Mouse (Mus musculus) embryonic facial prominence, embryonic 12.5 days (tissue): ENCODE measurements around the gene Cxcl12. TPM values are rescaled to one million over a fixed set of nuclear protein-coding genes. Genes with fewer than 3 reads are reported as not detected.

Source experiments
- ATAC-seq: fragments of 200-750 bp; cut with Nextera tagmentation; 2 replicates; pipeline ENCODE4 v1.8.0; 2017; ENCODE audit not compliant: insufficient number of reproducible peaks, insufficient read depth, low FRiP score, low TSS enrichment
- H3K27ac ChIP-seq: fragments of 300-500 bp; sonication (generic); 2 replicates; pipeline ENCODE4 v1.5.1; 2016; ENCODE audit warnings: mild to moderate bottlenecking
- H3K27me3 ChIP-seq: fragments of 300-500 bp; sonication (generic); 2 replicates; pipeline ENCODE4 v1.6.1; 2016; ENCODE audit warnings: mild to moderate bottlenecking, moderate library complexity
- H3K36me3 ChIP-seq: fragments of 300-500 bp; sonication (generic); 2 replicates; pipeline ENCODE4 v1.6.1; 2016; ENCODE audit warnings: mild to moderate bottlenecking
- H3K4me1 ChIP-seq: fragments of 300-500 bp; sonication (generic); 2 replicates; pipeline ENCODE4 v1.6.1; 2016
- H3K4me2 ChIP-seq: fragments of 300-500 bp; sonication (generic); replicated peaks from 2 replicates; pipeline ENCODE4 v1.6.1; 2016; ENCODE audit warnings: mild to moderate bottlenecking, moderate library complexity
- H3K4me3 ChIP-seq: fragments of 300-500 bp; sonication (generic); 2 replicates; pipeline ENCODE4 v1.5.1; 2016; ENCODE audit warnings: mild to moderate bottlenecking
- H3K9ac ChIP-seq: fragments of 300-500 bp; sonication (generic); 2 replicates; pipeline ENCODE4 v1.6.1; 2016; ENCODE audit warnings: mild to moderate bottlenecking, moderate library complexity
- H3K9me3 ChIP-seq: fragments of 300-500 bp; sonication (generic); 2 replicates; pipeline ENCODE4 v1.6.1; 2016; ENCODE audit warnings: mild to moderate bottlenecking, moderate library complexity
- WGBS: fragments of 180-500 bp; shearing (Covaris S2); methylation state at CpG from one replicate; pipeline ENCODE4 v1.1.7; 2016; 5-methylcytosine and 5-hydroxymethylcytosine counted together
- polyA plus RNA-seq: library from polyadenylated mRNA; unstranded; fragments of >200 nt; fragmentation: Nextera tagmentation; extraction: Ambion mirVana; gene quantifications from 2 replicates; pipeline ENCODE4 v1.2.1, GENCODE M21; 2016

Gene Cxcl12
- polyA plus RNA-seq, 1 experiment from 2014 or later: 207 TPM

- no peak for ATAC-seq
- Histone ChIP-seq H3K36me3 (no peaks in the 10 kb centered on the region), H3K4me3 (no peak overlapping the region), H3K27me3 (no peaks in the 10 kb centered on the region), H3K27ac (no peak overlapping the region), H3K9ac (no peak overlapping the region), H3K9me3 (no peaks in the 10 kb centered on the region), H3K4me1 (peaks cover 3% of the 10 kb centered on the region; the same call in 1 of the 2 replicates), H3K4me2 (no peak overlapping the region)
- WGBS: 93% methylated on average over 3 of the region's 3 CpGs
Measured at GRCm38 (mm10) chr6:117204112-117204511, 35.8 kb downstream of the Cxcl12 start.

GRCm38 (mm10) chr6:117206834-117207233 lies 38.5 kb downstream of the Cxcl12 start:
- no peak overlapping the region for H3K4me2 ChIP-seq
- H3K9me3 ChIP-seq: no peaks in the 10 kb centered on the region
- no peak for ATAC-seq
- peaks cover 5% of the 10 kb centered on the region; the same call in 1 of the 2 replicates for H3K4me1 ChIP-seq
- no peak overlapping the region for H3K9ac ChIP-seq
- H3K36me3 ChIP-seq: no peaks in the 10 kb centered on the region
- H3K4me3 ChIP-seq: no peak overlapping the region
- no peak overlapping the region for H3K27ac ChIP-seq
- WGBS: 92% methylated on average over 2 of the region's 2 CpGs
- no peaks in the 10 kb centered on the region for H3K27me3 ChIP-seq

- Histone ChIP-seq H3K27ac (no peak overlapping the region), H3K9ac (no peak overlapping the region), H3K27me3 (no peaks in the 10 kb centered on the region), H3K4me1 (peaks cover 5% of the 10 kb centered on the region; the same call in 1 of the 2 replicates), H3K36me3 (no peaks in the 10 kb centered on the region), H3K4me3 (no peak overlapping the region), H3K9me3 (no peaks in the 10 kb centered on the region), H3K4me2 (no peak overlapping the region)
- no peak for ATAC-seq
- WGBS: 93% methylated on average over 1 of the region's 1 CpGs
Measured at GRCm38 (mm10) chr6:117207289-117207688, 39.0 kb downstream of the Cxcl12 start.

DNA sequence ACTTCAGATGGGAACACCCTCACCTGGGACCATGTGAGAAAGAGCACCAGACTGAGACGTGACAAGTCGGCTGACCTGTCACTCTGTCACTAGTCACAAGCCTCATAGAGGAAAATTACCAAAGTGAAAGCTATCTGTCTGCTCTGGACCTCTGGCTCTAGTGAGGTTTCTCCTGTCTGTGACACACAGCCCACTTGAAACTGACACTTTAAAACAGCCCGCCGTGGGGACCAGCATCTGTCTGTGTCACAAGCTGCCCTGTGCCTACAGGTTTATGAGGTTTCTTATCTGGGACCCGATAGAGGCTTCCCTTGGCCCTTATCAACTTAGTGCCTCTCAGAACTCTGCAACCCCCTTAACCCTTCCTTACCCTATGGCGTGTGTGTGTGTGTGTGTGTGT lies 41.8 kb downstream of the Cxcl12 start:
- no peak for ATAC-seq

DNA sequence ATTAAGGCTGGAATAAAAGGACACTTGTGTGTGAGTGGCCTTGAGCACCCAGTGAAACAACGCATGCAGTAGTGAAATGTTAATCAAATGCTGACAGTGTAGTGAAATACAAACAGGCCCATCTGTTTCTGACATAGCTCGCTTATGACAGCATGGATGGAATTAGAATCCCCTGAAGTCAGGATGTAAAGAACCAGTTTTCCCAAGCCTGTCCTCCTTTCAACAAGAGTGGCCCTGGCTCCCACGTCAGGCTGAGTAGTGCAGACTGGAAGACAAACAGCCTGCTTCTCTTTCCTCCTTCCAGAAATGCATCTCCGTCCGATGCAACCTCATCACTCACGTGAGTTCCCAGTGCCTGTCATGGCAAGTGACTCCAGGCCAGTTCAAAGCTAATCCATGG lies 42.2 kb downstream of the Cxcl12 start:
- no peaks in the 10 kb centered on the region for H3K36me3 ChIP-seq
- H3K9ac ChIP-seq: no peak overlapping the region
- no peak for ATAC-seq
- no peak overlapping the region for H3K4me2 ChIP-seq
- H3K4me1 ChIP-seq: peaks cover 5% of the 10 kb centered on the region; the same call in 1 of the 2 replicates
- no peaks in the 10 kb centered on the region for H3K27me3 ChIP-seq
- H3K27ac ChIP-seq: no peak overlapping the region
- no peak overlapping the region for H3K4me3 ChIP-seq
- H3K9me3 ChIP-seq: no peaks in the 10 kb centered on the region
- 40% methylated on average over 6 of the region's 6 CpGs for WGBS

More for the DNA sequence above, 41.8 kb downstream of the Cxcl12 start:
- H3K9ac ChIP-seq: no peak overlapping the region
- H3K27ac ChIP-seq: no peak overlapping the region
- H3K36me3 ChIP-seq: no peaks in the 10 kb centered on the region
- H3K27me3 ChIP-seq: no peaks in the 10 kb centered on the region
- no peak overlapping the region for H3K4me2 ChIP-seq
- H3K9me3 ChIP-seq: no peaks in the 10 kb centered on the region
- H3K4me3 ChIP-seq: no peak overlapping the region
- peaks cover 5% of the 10 kb centered on the region; the same call in 1 of the 2 replicates for H3K4me1 ChIP-seq
- 68% methylated on average over 6 of the region's 6 CpGs for WGBS

DNA sequence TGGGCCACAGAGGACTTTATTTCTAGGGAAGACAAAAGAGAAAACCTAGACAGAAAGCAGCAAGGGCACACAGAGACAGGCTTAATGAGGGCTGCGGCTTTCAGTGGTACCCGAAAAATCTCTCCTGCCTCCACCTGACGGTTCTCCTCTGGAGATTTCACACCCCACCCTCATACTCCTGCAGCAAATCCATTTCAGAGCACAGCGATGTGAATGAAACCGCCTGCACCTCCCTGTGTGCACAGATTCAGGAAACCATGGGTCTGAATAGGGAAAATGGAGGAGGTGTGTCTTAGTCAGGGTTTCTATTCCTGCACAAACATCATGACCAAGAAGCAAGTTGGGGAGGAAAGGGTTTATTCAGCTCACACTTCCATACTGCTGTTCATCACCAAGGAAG lies 46.2 kb downstream of the Cxcl12 start:
- no peak overlapping the region for H3K4me3 ChIP-seq
- WGBS: 72% methylated on average over 5 of the region's 5 CpGs
- no peaks in the 10 kb centered on the region for H3K27me3 ChIP-seq
- no peak overlapping the region for H3K9ac ChIP-seq
- H3K36me3 ChIP-seq: no peaks in the 10 kb centered on the region
- no peaks in the 10 kb centered on the region for H3K9me3 ChIP-seq
- no peak for ATAC-seq
- no peak overlapping the region for H3K4me2 ChIP-seq
- no peak overlapping the region for H3K27ac ChIP-seq
- peaks cover 11% of the 10 kb centered on the region for H3K4me1 ChIP-seq

- Histone ChIP-seq H3K4me2 (no peak overlapping the region), H3K36me3 (no peaks in the 10 kb centered on the region), H3K27me3 (no peaks in the 10 kb centered on the region), H3K27ac (peak overlapping the region; percentile 63; the same call in 1 of the 2 replicates), H3K4me1 (peaks cover 17% of the 10 kb centered on the region), H3K9me3 (no peaks in the 10 kb centered on the region), H3K9ac (no peak overlapping the region), H3K4me3 (no peak overlapping the region)
- WGBS: 79% methylated on average over 9 of the region's 9 CpGs
- 0 out of 2 replicates have a peak, but pooled peaks have one; percentile 56 for ATAC-seq
Measured at GRCm38 (mm10) chr6:117218442-117219299, 50.3 kb downstream of the Cxcl12 start.

- 22% methylated on average over 3 of the region's 3 CpGs for WGBS
Measured at GRCm38 (mm10) chr6:117219300-117219680, 51.0 kb downstream of the Cxcl12 start.

GRCm38 (mm10) chr6:117219911-117220481 lies 51.7 kb downstream of the Cxcl12 start:
- Histone ChIP-seq H3K4me3 (no peak overlapping the region), H3K4me1 (peaks cover 20% of the 10 kb centered on the region), H3K36me3 (no peaks in the 10 kb centered on the region), H3K27ac (peak overlapping the region; percentile 3; the same call in 1 of the 2 replicates), H3K4me2 (no peak overlapping the region), H3K9me3 (no peaks in the 10 kb centered on the region), H3K27me3 (no peaks in the 10 kb centered on the region), H3K9ac (no peak overlapping the region)
- no peak for ATAC-seq
- 82% methylated on average over 7 of the region's 7 CpGs for WGBS

More at GRCm38 (mm10) chr6:117219300-117219680, 51.0 kb downstream of the Cxcl12 start:
- no peak overlapping the region for H3K9ac ChIP-seq
- 0 out of 2 replicates have a peak, but pooled peaks have one; percentile 52 for ATAC-seq
- H3K27me3 ChIP-seq: no peaks in the 10 kb centered on the region
- H3K4me1 ChIP-seq: peaks cover 18% of the 10 kb centered on the region
- no peaks in the 10 kb centered on the region for H3K36me3 ChIP-seq
- no peak overlapping the region for H3K4me3 ChIP-seq
- no peak overlapping the region for H3K4me2 ChIP-seq
- no peaks in the 10 kb centered on the region for H3K9me3 ChIP-seq
- H3K27ac ChIP-seq: peak overlapping the region; percentile 63; the same call in 1 of the 2 replicates

DNA sequence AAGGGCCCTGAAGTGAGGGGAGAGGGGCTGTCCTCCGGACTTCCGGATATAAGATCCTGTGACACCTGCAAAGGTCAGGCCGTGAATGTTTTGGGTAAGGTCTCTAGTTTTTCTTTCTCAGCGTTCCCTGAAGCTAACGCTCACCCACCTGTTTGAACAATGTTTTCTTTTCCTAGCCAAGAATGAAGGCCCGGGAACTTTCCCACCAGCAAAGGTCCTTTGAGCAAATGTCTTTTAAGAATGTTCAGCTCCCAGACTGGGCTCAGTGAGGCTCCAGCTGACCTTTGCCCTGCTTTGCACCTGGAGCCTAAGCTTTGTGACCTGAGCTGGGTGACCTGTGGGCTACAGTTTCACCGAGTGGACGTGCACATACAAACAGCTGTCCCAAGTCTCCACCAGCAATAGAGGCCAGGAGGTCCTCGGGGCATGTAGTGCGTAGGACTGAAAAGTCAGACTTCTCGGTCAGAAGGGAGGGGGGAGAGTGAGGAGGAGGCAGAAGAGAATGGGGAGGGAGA lies 52.6 kb downstream of the Cxcl12 start:
- ATAC-seq: no peak
- 36% methylated on average over 11 of the region's 11 CpGs for WGBS

More for the DNA sequence above, 52.6 kb downstream of the Cxcl12 start:
- Histone ChIP-seq H3K4me1 (peaks cover 20% of the 10 kb centered on the region), H3K9me3 (no peaks in the 10 kb centered on the region), H3K36me3 (no peaks in the 10 kb centered on the region), H3K4me3 (no peak overlapping the region), H3K27me3 (no peaks in the 10 kb centered on the region), H3K27ac (no peak overlapping the region), H3K4me2 (no peak overlapping the region), H3K9ac (no peak overlapping the region)
